Mouse (Mus musculus): ENCODE data around the gene Jam3.

GRCm38 (mm10) chr9:27109533-27110514 is 45.4 kb downstream of the Jam3 start:
- TF ChIP-seq CTCF (IDR thresholded peaks at IDR 0.05; ENCODE audit: borderline replicate concordance, extremely low read depth, insufficient read depth, insufficient read length) (no peak), POLR2A (IDR thresholded peaks at IDR 0.05; ENCODE audit: borderline replicate concordance, extremely low read depth, insufficient read depth, insufficient read length, poor library complexity, severe bottlenecking) (no peak)
